Mouse (Mus musculus) stomach, postnatal 0 days (tissue): ENCODE results near the gene Gm10772. TPM values are rescaled to one million over a fixed set of nuclear protein-coding genes. Genes with fewer than 3 reads are reported as not detected.
"Not testable (repeated sequence)": the region's sequence is repeated elsewhere in the genome, so short reads cannot be mapped to it uniquely, and the experiment has no call there.

Experiments used
- ATAC-seq: fragments of 200-750 bp; cut with Nextera tagmentation; 2 replicates; pipeline ENCODE4 v1.8.0; 2017; ENCODE audit not compliant: low FRiP score, low TSS enrichment
- DNase-seq: peaks from one replicate; pipeline ENCODE4 v3.0.0-alpha.2; 2016; ENCODE audit warnings: low spot score
- H3K27ac ChIP-seq: fragments of 300-500 bp; sonication (generic); replicated peaks from 2 replicates; pipeline ENCODE4 v1.5.1; 2014; ENCODE audit warnings: mild to moderate bottlenecking, control low read depth
- H3K27me3 ChIP-seq: fragments of 300-500 bp; sonication (generic); 2 replicates; pipeline ENCODE4 v1.6.1; 2014; ENCODE audit warnings: low read length; ENCODE audit not compliant: control insufficient read depth, insufficient read depth
- H3K36me3 ChIP-seq: fragments of 300-500 bp; sonication (generic); 2 replicates; pipeline ENCODE4 v1.6.1; 2014; ENCODE audit warnings: low read length, mixed read lengths; ENCODE audit not compliant: control insufficient read depth, insufficient read depth
- H3K4me1 ChIP-seq: fragments of 300-500 bp; sonication (generic); replicated peaks from 2 replicates; pipeline ENCODE4 v1.6.1; 2014; ENCODE audit warnings: antibody characterized with exemption; ENCODE audit not compliant: control insufficient read depth, insufficient read depth
- H3K4me2 ChIP-seq: fragments of 300-500 bp; sonication (generic); replicated peaks from 2 replicates; pipeline ENCODE4 v1.6.1; 2014; ENCODE audit warnings: low read depth, mild to moderate bottlenecking, control low read depth, moderate library complexity
- H3K4me3 ChIP-seq: fragments of 300-500 bp; sonication (generic); 2 replicates; pipeline ENCODE4 v1.5.1; 2014; ENCODE audit warnings: low read depth, low read length, control low read depth
- H3K9ac ChIP-seq: fragments of 300-500 bp; sonication (generic); 2 replicates; pipeline ENCODE4 v1.6.1; 2014; ENCODE audit warnings: mild to moderate bottlenecking, low read length, control low read depth, mixed read lengths
- H3K9me3 ChIP-seq: fragments of 300-500 bp; sonication (generic); 2 replicates; pipeline ENCODE4 v1.6.1; 2016; ENCODE audit warnings: low read length; ENCODE audit not compliant: control insufficient read depth
- CTCF ChIP-seq: IDR thresholded peaks from 2 replicates; pipeline ENCODE4 v1.5.1; 2016; ENCODE audit warnings: antibody characterized with exemption, low read depth, mild to moderate bottlenecking, moderate library complexity
- EP300 ChIP-seq: optimal IDR thresholded peaks from 2 replicates; pipeline ENCODE3; 2016; ENCODE audit warnings: antibody characterized with exemption
- WGBS: fragments of 180-500 bp; shearing (Covaris S2); extraction: QIAGEN DNeasy Blood & Tissue Kit; methylation state at CpG from one replicate; pipeline ENCODE4 v1.1.7; 2014; 5-methylcytosine and 5-hydroxymethylcytosine counted together
- polyA plus RNA-seq: library from polyadenylated mRNA; unstranded; fragments of >200 nt; fragmentation: Nextera tagmentation; extraction: Ambion mirVana; gene quantifications from 2 replicates; pipeline ENCODE4 v1.2.1, GENCODE M21; 2015

The Gm10772 gene
- not detected in 2 replicates for polyA plus RNA-seq

DNA sequence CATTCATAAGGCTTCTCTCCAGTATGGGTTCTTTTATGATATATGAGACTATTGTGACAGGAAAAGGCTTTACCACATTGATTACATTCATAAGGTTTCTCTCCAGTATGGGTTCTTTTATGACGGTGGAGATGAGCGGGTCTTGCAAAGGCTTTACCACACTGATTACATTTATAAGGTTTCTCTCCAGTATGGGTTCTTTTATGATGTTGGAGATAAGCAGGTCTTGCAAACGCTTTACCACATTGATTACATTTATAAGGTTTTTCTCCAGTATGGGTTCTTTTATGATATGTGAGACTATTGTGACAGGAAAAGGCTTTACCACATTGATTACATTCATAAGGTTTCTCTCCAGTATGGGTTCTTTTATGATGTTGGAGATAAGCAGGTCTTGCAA is at the start of gene Gm10772:
Gene Gm10772 (minus strand): TSS at position 101 of the 400 bp plus-strand sequence.
- H3K4me1 ChIP-seq, H3K36me3 ChIP-seq: not testable (repeated sequence)
- WGBS = 75% methylated on average over 2 of the region's 3 CpGs

DNA sequence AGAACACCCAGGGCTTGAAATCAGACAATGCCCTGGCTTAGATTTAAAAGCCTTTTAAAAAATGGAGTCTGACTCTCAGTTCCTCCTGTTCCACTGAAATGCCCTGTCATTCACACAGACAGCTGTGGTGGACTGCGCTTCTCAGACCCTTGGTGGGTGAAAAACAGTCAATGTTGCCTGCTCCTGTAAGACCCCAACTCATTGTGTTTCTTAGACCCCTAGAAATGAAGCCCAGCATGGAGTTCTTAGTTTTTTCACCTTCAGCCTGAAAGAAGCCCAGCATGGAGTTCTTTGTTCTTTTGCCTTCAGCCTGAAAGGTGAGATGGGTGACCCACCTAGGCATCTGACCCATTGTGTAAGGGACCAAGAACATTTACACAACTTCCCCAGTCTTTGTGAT is 36.5 kb upstream of the Gm10772 start:
- WGBS = no CpG with 5 or more reads among the region's 1 CpGs
- ATAC-seq, H3K27ac ChIP-seq, H3K4me1 ChIP-seq, H3K36me3 ChIP-seq, DNase-seq, H3K27me3 ChIP-seq, H3K4me3 ChIP-seq, H3K9me3 ChIP-seq, H3K9ac ChIP-seq, H3K4me2 ChIP-seq: not testable (repeated sequence)

More for the DNA sequence above, at the start of gene Gm10772:
- not testable (repeated sequence) for H3K27me3 ChIP-seq, H3K9me3 ChIP-seq, H3K4me2 ChIP-seq, H3K27ac ChIP-seq, H3K4me3 ChIP-seq, DNase-seq, H3K9ac ChIP-seq, ATAC-seq

DNA sequence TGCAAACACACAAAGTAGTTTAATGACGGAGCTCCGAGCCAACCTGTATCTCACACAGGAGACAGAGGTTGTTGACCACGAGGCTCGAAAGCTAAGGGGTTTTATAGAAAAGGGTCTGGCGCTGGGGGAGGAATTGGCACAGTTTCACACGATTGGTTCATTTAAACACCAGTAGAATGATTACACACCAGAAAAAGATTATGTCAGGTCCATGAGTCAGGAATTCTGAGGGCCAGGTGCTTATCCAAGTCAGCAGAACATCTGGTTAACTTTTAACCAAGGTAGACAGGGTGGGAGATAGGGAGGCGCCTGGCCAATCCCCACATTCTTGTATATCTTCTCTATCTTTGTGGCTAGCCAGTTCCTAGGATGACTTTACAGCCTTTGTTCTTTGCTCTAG is 35.8 kb upstream of the Gm10772 start:
- not testable (repeated sequence) for H3K4me3 ChIP-seq, H3K36me3 ChIP-seq, H3K9me3 ChIP-seq, H3K27me3 ChIP-seq, H3K9ac ChIP-seq, ATAC-seq, H3K4me1 ChIP-seq, H3K4me2 ChIP-seq, H3K27ac ChIP-seq, DNase-seq
- 80% methylated on average over 4 of the region's 7 CpGs for WGBS

DNA sequence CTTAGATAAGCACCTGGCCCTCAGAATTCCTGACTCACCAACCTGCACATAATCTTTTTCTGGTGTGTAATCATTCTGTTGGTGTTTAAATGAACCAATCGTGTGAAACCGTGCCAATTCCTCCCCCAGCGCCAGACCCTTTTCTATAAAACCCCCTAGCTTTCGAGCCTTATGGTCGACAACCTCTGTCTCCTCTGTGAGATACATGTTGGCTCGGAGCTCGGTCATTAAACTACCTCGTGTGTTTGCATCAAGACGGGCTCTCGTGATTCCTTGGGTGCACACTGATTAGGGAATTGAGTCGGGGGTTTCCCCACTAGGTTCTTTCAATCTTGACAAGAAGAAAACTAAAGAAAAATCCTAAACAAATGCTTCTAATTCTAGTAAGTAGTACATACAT is 13.0 kb downstream of the Gm10772 start:
- Histone ChIP-seq H3K4me3 (no peak overlapping the region), H3K9me3 (no peaks in the 10 kb centered on the region), H3K4me1 (no peaks in the 10 kb centered on the region), H3K36me3 (no peaks in the 10 kb centered on the region), H3K4me2 (no peak overlapping the region), H3K27me3 (no peaks in the 10 kb centered on the region), H3K27ac (no peak overlapping the region), H3K9ac (no peak overlapping the region)
- ATAC-seq = no peak
- WGBS = no CpG with 5 or more reads among the region's 11 CpGs
- DNase-seq = no peak
- TF ChIP-seq CTCF (no peak), EP300 (no peak)

DNA sequence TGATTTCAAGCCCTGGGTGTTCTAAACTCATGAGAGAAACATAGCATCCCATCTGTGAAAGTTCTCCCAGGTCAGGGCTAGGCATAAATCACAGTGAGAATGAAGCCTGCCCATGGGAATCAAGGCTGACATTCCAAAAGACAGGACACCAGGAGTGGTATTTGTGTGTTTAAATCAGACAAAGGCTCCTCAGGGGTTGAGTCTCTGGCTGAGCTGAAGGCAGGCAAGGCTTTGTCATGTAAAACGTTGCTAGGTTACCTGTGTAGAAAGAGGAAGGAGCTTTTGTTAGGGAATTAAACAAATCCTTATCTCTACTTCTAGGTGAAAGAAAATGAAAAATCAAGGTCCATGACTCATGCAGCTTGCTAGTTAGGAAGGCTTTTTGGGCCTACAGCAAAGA is 13.6 kb downstream of the Gm10772 start:
- H3K36me3 ChIP-seq, H3K27ac ChIP-seq, H3K4me3 ChIP-seq, H3K4me2 ChIP-seq, H3K4me1 ChIP-seq, DNase-seq, H3K9ac ChIP-seq, H3K27me3 ChIP-seq, ATAC-seq, H3K9me3 ChIP-seq: not testable (repeated sequence)
- no CpG with 5 or more reads among the region's 1 CpGs for WGBS

DNA sequence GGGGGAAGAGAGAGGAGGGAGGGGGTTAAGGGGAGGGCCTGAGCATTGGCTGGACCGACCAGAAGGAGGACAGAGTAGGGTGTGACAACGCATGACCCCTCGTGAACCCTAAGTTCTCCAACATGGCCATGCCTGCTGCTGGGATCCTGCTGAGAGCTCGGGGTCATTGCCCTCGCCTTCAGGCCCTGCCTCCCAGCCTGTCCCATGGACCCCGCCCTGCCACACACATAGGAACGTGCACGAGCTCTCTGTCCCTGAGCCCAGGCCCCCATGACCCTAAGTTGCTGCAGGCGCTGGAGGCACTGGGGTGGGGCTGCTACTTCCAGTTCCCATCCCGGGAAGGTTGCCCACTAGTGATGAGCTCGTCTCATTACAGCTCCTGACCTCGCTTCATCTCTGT is 48.2 kb downstream of the Gm10772 start:
- not testable (repeated sequence) for H3K4me2 ChIP-seq, H3K27ac ChIP-seq, ATAC-seq, DNase-seq, H3K4me3 ChIP-seq, H3K9ac ChIP-seq, H3K36me3 ChIP-seq, H3K9me3 ChIP-seq, H3K27me3 ChIP-seq, H3K4me1 ChIP-seq
- WGBS = 84% methylated on average over 4 of the region's 12 CpGs

Other genes starting within 250 kb of the Gm10772 start
- gene Gm10324, start 108.0 kb downstream of the Gm10772 start, polyA plus RNA-seq = not detected in 2 replicates
- gene 2410141K09Rik, start 213.5 kb upstream of the Gm10772 start, polyA plus RNA-seq = not detected in 2 replicates